Mouse (Mus musculus): ENCODE results near the gene Olfr323.

DNA sequence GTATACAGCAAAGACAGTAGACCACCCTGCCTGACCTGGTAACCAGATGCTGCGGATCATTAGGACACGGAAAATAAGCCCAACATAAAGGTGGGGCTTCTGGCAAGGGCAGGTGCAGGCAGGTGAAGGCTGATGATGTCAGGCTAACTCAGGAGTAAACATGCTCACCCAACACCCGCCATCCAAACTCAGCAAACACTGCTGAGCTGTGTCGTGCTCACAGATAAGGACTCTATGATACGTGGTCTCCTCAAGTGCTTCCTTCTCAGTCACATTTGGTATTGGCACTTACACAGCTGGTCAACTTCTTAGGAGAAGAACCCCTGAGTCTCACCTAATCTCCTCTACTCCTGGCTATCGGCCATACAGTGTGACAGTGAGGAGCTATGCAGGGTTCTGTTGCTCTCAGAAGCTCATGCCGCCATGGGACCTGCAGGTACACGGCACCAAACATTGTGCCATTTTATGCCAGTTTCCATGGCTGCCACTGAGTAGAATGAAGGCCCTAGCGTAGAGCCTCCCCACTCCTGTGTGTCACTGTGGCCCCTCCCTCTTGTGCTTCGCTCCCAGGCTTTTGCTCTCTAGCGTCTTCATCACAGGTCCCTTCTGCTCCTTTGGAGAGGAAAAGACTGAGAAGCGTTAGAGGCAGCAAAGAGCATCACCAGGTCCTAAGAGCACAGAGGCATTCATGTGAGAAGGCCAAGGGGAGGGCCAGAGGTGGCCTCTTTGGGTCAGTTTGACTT lies 24.0 kb downstream of the Olfr323 start:
- TF ChIP-seq CTCF (IDR thresholded peaks at IDR 0.05; ENCODE audit: extremely low read depth, insufficient read depth, low read length), result no peak
- TF ChIP-seq POLR2A (IDR thresholded peaks at IDR 0.05; ENCODE audit: extremely low read depth, insufficient read depth, low read length), result no peak
